11 mouse cellular contexts compared by ENCODE assay signal in the genomic region with DNA sequence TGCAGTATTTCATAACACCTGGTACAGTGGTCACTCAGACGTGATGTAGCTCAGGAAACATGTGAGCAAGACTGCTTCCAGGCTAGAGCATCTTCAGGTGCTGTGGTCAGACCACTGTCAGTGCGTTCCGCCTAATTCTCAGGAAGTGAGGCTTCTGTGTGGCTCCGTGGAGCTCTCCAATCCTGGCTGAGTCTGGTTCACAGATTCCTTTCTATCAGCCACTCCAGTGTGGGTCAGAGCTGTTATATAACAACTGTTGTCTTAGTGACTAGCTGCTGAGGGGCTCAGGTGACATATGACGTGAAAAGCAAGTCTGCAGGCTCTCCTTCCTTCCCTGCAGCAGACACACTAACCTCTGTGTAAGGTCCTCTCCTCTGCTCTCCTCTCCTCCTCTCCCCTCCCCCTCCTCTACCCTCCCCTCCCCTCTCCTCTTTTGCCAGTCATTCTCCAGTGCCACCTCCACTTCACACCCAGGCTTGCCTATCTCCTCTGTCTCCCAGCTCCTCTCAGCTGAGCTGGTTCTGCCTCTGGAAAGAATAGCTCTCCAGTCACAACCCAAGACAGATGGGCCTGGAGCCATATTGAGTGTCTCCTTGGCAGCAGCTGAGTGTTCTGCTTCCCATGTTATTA. TPM values are rescaled to one million over a fixed set of nuclear protein-coding genes. Genes with fewer than 3 reads are reported as not detected.
DNase-seq lines count a peak whose midpoint lies in the region; ATAC-seq lines count a peak whose summit lies in the region.
"Had no signal": no experiment of that assay in that cellular context is flagged by ENCODE, and none has a peak within 500 bp of the region (broad histone marks: within the 10 kb centered on the region; RNA-seq: fewer than 3 reads in every experiment).

No protein-coding gene starts in this region.

- DNase-seq in forebrain, embryonic 14.5 days (ENCODE audit: low spot score): peak; percentile 43
- DNase-seq in midbrain, embryonic 11.5 days (ENCODE audit: low spot score, missing footprints): no peak
- DNase-seq in left cerebral cortex, adult 11 months (ENCODE audit: low spot score): peak; percentile 50
- peak; percentile 19 for DNase-seq in thymus, postnatal 14 days
- DNase-seq in embryo, embryonic 10 days (ENCODE audit: low spot score): no peak
- DNase-seq: cerebellum, adult 8-10 months; lung, adult 2 months had no signal

- no peaks in the 10 kb centered on the region for H3K36me3 ChIP-seq in forebrain, embryonic 14.5 days (ENCODE audit: control insufficient read depth, insufficient read depth, low read length)
- H3K36me3 ChIP-seq in forebrain, embryonic 16.5 days (ENCODE audit: control insufficient read depth, insufficient read depth): no peaks in the 10 kb centered on the region
- no peaks in the 10 kb centered on the region for H3K36me3 ChIP-seq in midbrain, embryonic 15.5 days (replicated peaks)
- H3K36me3 ChIP-seq in midbrain, embryonic 11.5 days (ENCODE audit: control insufficient read depth, insufficient read depth, low read length): no peaks in the 10 kb centered on the region
- H3K36me3 ChIP-seq in intestine, embryonic 16.5 days (ENCODE audit: control insufficient read depth, insufficient read depth, low read length): no peaks in the 10 kb centered on the region

- 67% methylated on average over 5 of the region's 5 CpGs for WGBS in forebrain, embryonic 14.5 days
- 61% methylated on average over 5 of the region's 5 CpGs for WGBS in forebrain, embryonic 16.5 days
- 60% methylated on average over 5 of the region's 5 CpGs for WGBS in midbrain, embryonic 15.5 days
- 62% methylated on average over 5 of the region's 5 CpGs for WGBS in midbrain, embryonic 11.5 days
- WGBS in intestine, embryonic 16.5 days: 52% methylated on average over 5 of the region's 5 CpGs

- H3K4me2 ChIP-seq in forebrain, embryonic 14.5 days (ENCODE audit: low read length): no peak overlapping the region
- H3K4me2 ChIP-seq in forebrain, embryonic 16.5 days (ENCODE audit: low read length): no peak overlapping the region
- no peak overlapping the region for H3K4me2 ChIP-seq in midbrain, embryonic 15.5 days
- no peak overlapping the region for H3K4me2 ChIP-seq in midbrain, embryonic 11.5 days
- H3K4me2 ChIP-seq in intestine, embryonic 16.5 days (ENCODE audit: low read depth, low read length): no peak overlapping the region
- H3K4me2 ChIP-seq: hindbrain, embryonic 14.5 days had no signal

- no peak overlapping the region for H3K4me3 ChIP-seq in forebrain, embryonic 14.5 days (ENCODE audit: low read depth, low read length)
- no peak overlapping the region for H3K4me3 ChIP-seq in forebrain, embryonic 16.5 days (replicated peaks; ENCODE audit: low read length)
- no peak overlapping the region for H3K4me3 ChIP-seq in midbrain, embryonic 15.5 days
- no peak overlapping the region for H3K4me3 ChIP-seq in midbrain, embryonic 11.5 days (ENCODE audit: low read depth, low read length)
- H3K4me3 ChIP-seq in intestine, embryonic 16.5 days (ENCODE audit: low read length): no peak overlapping the region

- ATAC-seq in forebrain, embryonic 14.5 days: no peak
- ATAC-seq in forebrain, embryonic 16.5 days: no peak
- 0 out of 2 replicates have a peak, but pooled peaks have one; percentile 33 for ATAC-seq in midbrain, embryonic 15.5 days (replicated peaks)
- ATAC-seq in midbrain, embryonic 11.5 days (ENCODE audit: low FRiP score): no peak
- no peak for ATAC-seq in intestine, embryonic 16.5 days

- no peak overlapping the region for H3K9ac ChIP-seq in forebrain, embryonic 14.5 days (ENCODE audit: low read length)
- no peak overlapping the region for H3K9ac ChIP-seq in forebrain, embryonic 16.5 days (replicated peaks; ENCODE audit: low read depth, low read length)
- H3K9ac ChIP-seq in midbrain, embryonic 15.5 days: no peak overlapping the region
- no peak overlapping the region for H3K9ac ChIP-seq in midbrain, embryonic 11.5 days (ENCODE audit: low read length)
- H3K9ac ChIP-seq in intestine, embryonic 16.5 days (ENCODE audit: low read depth, low read length): no peak overlapping the region
- H3K9ac ChIP-seq: hindbrain, embryonic 14.5 days had no signal

- no peaks in the 10 kb centered on the region for H3K9me3 ChIP-seq in forebrain, embryonic 14.5 days (replicated peaks; ENCODE audit: control insufficient read depth, low read length)
- no peaks in the 10 kb centered on the region for H3K9me3 ChIP-seq in forebrain, embryonic 16.5 days (ENCODE audit: control insufficient read depth, low read length)
- H3K9me3 ChIP-seq in midbrain, embryonic 15.5 days: no peaks in the 10 kb centered on the region
- H3K9me3 ChIP-seq in midbrain, embryonic 11.5 days (ENCODE audit: control insufficient read depth, low read length): no peaks in the 10 kb centered on the region
- no peaks in the 10 kb centered on the region for H3K9me3 ChIP-seq in intestine, embryonic 16.5 days (ENCODE audit: control insufficient read depth, low read length)

- no peaks in the 10 kb centered on the region for H3K4me1 ChIP-seq in forebrain, embryonic 14.5 days (ENCODE audit: control insufficient read depth, insufficient read depth, low read length)
- no peaks in the 10 kb centered on the region for H3K4me1 ChIP-seq in forebrain, embryonic 16.5 days (replicated peaks; ENCODE audit: control insufficient read depth, insufficient read depth, low read length)
- peaks cover 6% of the 10 kb centered on the region; the same call in 1 of the 2 replicates for H3K4me1 ChIP-seq in midbrain, embryonic 15.5 days
- 0 out of 2 replicates have a peak, but pooled peaks cover 2% of the 10 kb centered on the region for H3K4me1 ChIP-seq in midbrain, embryonic 11.5 days (ENCODE audit: control insufficient read depth, insufficient read depth, low read length)
- H3K4me1 ChIP-seq in intestine, embryonic 16.5 days (ENCODE audit: control insufficient read depth, insufficient read depth, low read length): no peaks in the 10 kb centered on the region

- H3K27me3 ChIP-seq in forebrain, embryonic 14.5 days (replicated peaks; ENCODE audit: control insufficient read depth, insufficient read depth, low read length): no peaks in the 10 kb centered on the region
- H3K27me3 ChIP-seq in forebrain, embryonic 16.5 days (replicated peaks; ENCODE audit: control insufficient read depth, insufficient read depth, low read length): no peaks in the 10 kb centered on the region
- H3K27me3 ChIP-seq in midbrain, embryonic 15.5 days (replicated peaks): no peaks in the 10 kb centered on the region
- no peaks in the 10 kb centered on the region for H3K27me3 ChIP-seq in midbrain, embryonic 11.5 days (ENCODE audit: control insufficient read depth, insufficient read depth, low read length)
- no peaks in the 10 kb centered on the region for H3K27me3 ChIP-seq in intestine, embryonic 16.5 days (replicated peaks; ENCODE audit: control insufficient read depth, insufficient read depth, low read length)

- H3K27ac ChIP-seq in forebrain, embryonic 14.5 days (ENCODE audit: low read depth, low read length): no peak overlapping the region
- H3K27ac ChIP-seq in forebrain, embryonic 16.5 days (ENCODE audit: low read length): no peak overlapping the region
- no peak overlapping the region for H3K27ac ChIP-seq in midbrain, embryonic 15.5 days
- H3K27ac ChIP-seq in midbrain, embryonic 11.5 days (ENCODE audit: low read depth, low read length): no peak overlapping the region
- H3K27ac ChIP-seq in intestine, embryonic 16.5 days (ENCODE audit: low read length): no peak overlapping the region
- H3K27ac ChIP-seq: hindbrain, embryonic 14.5 days had no signal

RNA-seq across cellular contexts. Expression of a gene that starts 23.5 kb away (rescaled TPM):
- polyA plus RNA-seq in forebrain, embryonic 14.5 days (2014; fragmentation: Nextera tagmentation; extraction: Ambion mirVana): 27.3 and 34.8 TPM in 2 replicates
- polyA plus RNA-seq in forebrain, embryonic 16.5 days (2015; fragmentation: Nextera tagmentation; extraction: Ambion mirVana): 34.0 and 36.8 TPM in 2 replicates
- polyA plus RNA-seq in midbrain, embryonic 15.5 days (2015; fragmentation: Nextera tagmentation; extraction: Ambion mirVana): 48.7 and 54.1 TPM in 2 replicates
- 30.1 and 33.0 TPM in 2 replicates for polyA plus RNA-seq in midbrain, embryonic 11.5 days (2014; fragmentation: Nextera tagmentation; extraction: Ambion mirVana)
- 17.1 and 17.3 TPM in 2 replicates for polyA plus RNA-seq in intestine, embryonic 16.5 days (2015; fragmentation: Nextera tagmentation; extraction: Ambion mirVana)

Comparison
In these comparisons a context has a peak if more than half of its experiments do, and no peak if none do; other contexts are left out.
1. DNase-seq: peak in forebrain, embryonic 14.5 days (single experiment), left cerebral cortex, adult 11 months (single experiment) and thymus, postnatal 14 days (single experiment); none in midbrain, embryonic 11.5 days (single experiment) and embryo, embryonic 10 days (single experiment).